Mouse (Mus musculus): ENCODE measurements around the gene Ajm1.

GRCm38 (mm10) chr2:25565741-25566140 lies 15.8 kb downstream of the Ajm1 start:
- no peak for TF ChIP-seq CTCF (IDR thresholded peaks at IDR 0.05; ENCODE audit: extremely low read depth, insufficient read length, insufficient replicate concordance, low read depth, low read length)
- no peak for TF ChIP-seq POLR2A (IDR thresholded peaks at IDR 0.05; ENCODE audit: low read depth, low read length)

All from small intestine, adult 2 months (tissue).